Mouse (Mus musculus): ENCODE measurements at regions not wholly inside any gene's neighbourhood (a gene's known extent, or its start where the extent isn't known, plus 50 kb on each side); places are given as distances from the start of the nearest gene placed in this dataset.
A peak's percentile ranks its signal among the peaks of the same experiment; 100 is the strongest.

DNA sequence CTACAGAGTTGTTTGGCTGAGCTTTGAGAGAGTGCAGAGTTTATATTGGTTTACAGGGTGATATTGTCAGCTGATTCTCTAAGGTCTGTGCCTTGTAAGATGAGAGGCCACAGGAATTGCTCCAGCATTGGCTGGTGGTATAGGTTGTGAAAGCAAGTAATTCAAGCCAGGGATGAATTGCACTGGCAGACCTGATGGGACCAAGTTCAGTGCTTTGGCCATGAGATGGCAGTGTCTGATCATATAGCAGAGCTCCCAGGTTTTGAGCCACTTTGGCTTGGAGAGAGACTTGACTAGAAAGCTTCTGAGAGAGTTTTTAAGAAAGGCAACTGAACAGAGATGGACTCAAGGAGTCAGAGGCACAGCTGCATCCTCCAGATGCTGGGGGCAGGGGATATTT, 75.8 kb upstream of the Cxcl13 start:
- peak; percentile 62 for TF ChIP-seq CTCF (IDR thresholded peaks at IDR 0.05; ENCODE audit: control insufficient read depth, insufficient read depth, insufficient read length)
- TF ChIP-seq MYOD1 (IDR thresholded peaks at IDR 0.05; ENCODE audit: control insufficient read depth, insufficient read length, low read depth) = no peak
- no peak for TF ChIP-seq MYOG (IDR thresholded peaks at IDR 0.05; ENCODE audit: control insufficient read depth, extremely low read depth, insufficient read length)
- TF ChIP-seq USF1 (IDR thresholded peaks at IDR 0.05; ENCODE audit: low read depth) = no peak
- no peak for TF ChIP-seq MAX (IDR thresholded peaks at IDR 0.05)
- no peak for TF ChIP-seq FOSL1 (IDR thresholded peaks at IDR 0.05; ENCODE audit: insufficient read depth, low read length, poor library complexity, severe bottlenecking)
